Mouse (Mus musculus) G1E (cell line): Measurements from ENCODE around the gene Shd.

Experiments
- CTCF ChIP-seq: IDR thresholded peaks from 2 replicates; pipeline ENCODE4 v1.5.1; 2012; ENCODE audit warnings: low read depth, low read length, inconsistent platforms, mixed read lengths
- GATA1 ChIP-seq: IDR thresholded peaks from 2 replicates; pipeline ENCODE4 v1.6.1; 2012; ENCODE audit warnings: borderline replicate concordance, low read length, inconsistent platforms, mixed read lengths

DNA sequence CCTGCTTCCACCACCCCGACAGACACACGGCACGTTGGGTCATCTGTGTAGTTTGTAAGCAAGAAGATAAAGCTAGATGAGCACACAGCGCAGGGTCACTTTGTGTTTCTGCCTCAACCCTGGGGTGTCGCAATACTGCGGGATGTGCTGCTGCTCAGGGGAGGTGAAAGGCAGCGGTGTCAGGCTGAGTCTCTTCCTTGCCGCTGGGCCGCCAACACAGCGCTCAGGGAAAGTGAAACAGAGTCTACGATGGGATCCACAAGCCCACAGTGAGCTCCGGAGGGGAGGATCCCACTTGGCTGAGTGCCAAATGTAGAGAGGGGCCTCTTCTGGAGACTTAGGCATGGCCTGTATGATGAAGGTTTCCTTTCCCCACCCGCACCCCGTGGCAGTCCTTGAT lies 7.1 kb upstream of the Shd start:
- no peak for TF ChIP-seq CTCF
- TF ChIP-seq GATA1, result no peak
